Mouse (Mus musculus) left cerebral cortex, postnatal 36 days (tissue): ENCODE results near the gene Tmem52b. TPM values are rescaled to one million over a fixed set of nuclear protein-coding genes. Genes with fewer than 3 reads are reported as not detected.

Experiments used
- DNase-seq, 2 experiments: peaks; one replicate each; pipeline ENCODE4 v3.0.0; 2021 to 2022; ENCODE audit warnings: low spot score in 2 of 2, mixed read lengths in 1 of 2
- intact Hi-C: fragments of 180-260 bp; cut with DNase I; formaldehyde crosslinking; loops from one replicate; pipeline ENCODE4 v1.15.1; 2025
- total RNA-seq, 2 experiments: library from RNA; stranded (reverse); gene quantifications; 2 replicates each; pipeline ENCODE4 v1.2.3; 2021

The Tmem52b gene
- total RNA-seq, 2 experiments from 2014 or later, result not detected

DNA sequence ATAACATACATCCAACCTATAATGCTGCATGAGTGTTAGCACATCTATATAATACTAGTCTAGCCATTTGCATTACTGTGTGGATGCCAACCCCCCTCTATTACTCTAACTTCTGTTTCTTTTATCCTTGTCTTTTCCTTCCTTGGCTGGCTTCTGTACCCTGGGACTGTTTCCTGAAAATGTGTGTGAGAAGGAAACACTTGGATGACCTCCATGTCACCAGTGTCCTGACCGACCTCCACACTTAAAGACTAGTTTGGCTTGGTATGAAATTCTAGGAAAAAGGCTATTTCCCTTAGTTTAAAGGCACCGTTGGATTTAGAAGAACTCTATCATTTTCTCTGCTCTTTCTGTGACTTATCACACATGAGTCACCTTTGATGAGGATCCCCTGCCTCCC lies 15.1 kb downstream of the Tmem52b start:
- DNase-seq, result no peak
- intact Hi-C loops, result no loop called here

DNA sequence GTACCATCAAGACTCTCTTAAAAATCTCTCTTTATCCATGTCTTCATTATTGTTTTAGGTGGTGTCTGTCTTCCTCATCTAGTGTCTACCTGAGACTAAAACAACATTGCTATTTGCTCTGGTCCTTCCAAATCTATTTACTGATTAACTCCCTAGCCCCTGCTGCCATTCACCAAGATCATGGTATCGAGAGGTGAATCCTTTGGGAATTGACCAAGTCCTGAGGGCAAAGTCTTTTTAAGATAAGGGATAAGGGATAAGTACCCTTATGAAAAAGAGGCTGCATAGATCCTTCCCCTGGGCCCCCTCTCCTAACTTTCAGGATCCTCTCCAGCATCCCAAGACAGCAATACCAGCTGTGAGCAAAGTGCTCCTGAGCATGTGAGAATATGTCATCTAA lies 17.2 kb downstream of the Tmem52b start:
- intact Hi-C loops, result loop anchor here (5.0 to 10.0 kb wide), 2 partner anchors 687 to 765 kb away; no protein-coding TSS in a partner anchor
- DNase-seq, result no peak

DNA sequence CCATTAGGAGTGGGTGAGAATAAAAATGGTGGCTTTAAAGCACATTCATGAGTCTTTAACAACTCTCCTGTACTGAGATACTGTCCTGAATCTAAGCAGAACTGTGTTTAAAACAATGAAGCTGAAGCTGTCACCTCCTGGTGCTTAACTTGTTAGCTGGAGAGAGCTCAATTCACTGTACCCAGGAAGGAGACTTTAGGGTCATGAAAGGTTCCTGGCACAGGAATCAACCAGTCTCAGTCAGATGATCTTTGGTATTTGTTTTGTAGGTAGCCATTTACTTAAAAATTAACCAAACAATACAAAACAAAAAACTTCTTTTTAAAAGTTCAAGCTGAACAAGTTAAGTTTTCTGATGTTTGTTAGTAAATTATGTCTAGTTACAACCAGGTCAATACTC lies 17.9 kb downstream of the Tmem52b start:
- DNase-seq, result no peak
- intact Hi-C loops, result loop anchor here (5.0 to 10.0 kb wide), 2 partner anchors 688 to 765 kb away; no protein-coding TSS in a partner anchor

DNA sequence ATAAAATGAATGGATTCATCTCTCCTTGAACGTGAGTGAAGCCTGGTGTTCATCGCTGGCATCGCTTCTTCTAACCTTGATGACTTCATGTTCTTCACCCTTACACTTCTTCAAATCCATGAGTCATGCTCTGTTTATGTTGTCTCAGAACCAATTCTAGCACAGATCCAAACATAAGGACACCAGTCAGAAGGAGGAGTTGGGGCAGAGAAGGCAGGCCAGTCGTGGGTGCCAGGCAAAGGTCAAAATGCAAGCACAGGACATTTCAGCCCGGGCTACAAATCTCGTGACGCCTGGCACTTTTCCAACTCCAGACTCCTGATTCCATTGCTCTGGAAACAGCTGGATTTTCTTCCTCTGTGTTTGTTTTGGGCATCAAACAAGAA lies 20.2 kb downstream of the Tmem52b start:
- peak; percentile 47 to 50 for DNase-seq
- intact Hi-C loops, result loop anchor here (5.0 to 10.0 kb wide), 2 partner anchors 690 to 768 kb away; no protein-coding TSS in a partner anchor

- DNase-seq, result peak; percentile 86 to 87
- intact Hi-C loops, result loop anchor here (5.0 to 10.0 kb wide), 2 partner anchors 691 to 768 kb away; no protein-coding TSS in a partner anchor
These were observed 20.8 kb downstream of the Tmem52b start, which contains the start of gene Gabarapl1 for GRCm38 (mm10) chr6:129532942-129533860. Gabarapl1 (plus strand) TSS chr6:129533160.

GRCm38 (mm10) chr6:129534057-129534456 lies 21.7 kb downstream of the Tmem52b start:
- peak; percentile 17 to 27 for DNase-seq
- intact Hi-C loops, result loop anchor here (5.0 to 10.0 kb wide), 2 partner anchors 692 to 769 kb away; no protein-coding TSS in a partner anchor

GRCm38 (mm10) chr6:129534627-129535190 lies 22.4 kb downstream of the Tmem52b start:
- DNase-seq, result no peak
- intact Hi-C loops, result loop anchor here (5.0 to 10.0 kb wide), 2 partner anchors 692 to 770 kb away; no protein-coding TSS in a partner anchor

GRCm38 (mm10) chr6:129535723-129536122 lies 23.4 kb downstream of the Tmem52b start:
- no peak for DNase-seq
- intact Hi-C loops, result loop anchor here (10.0 kb wide), 1 partner anchor 771 kb away; no protein-coding TSS in a partner anchor

DNA sequence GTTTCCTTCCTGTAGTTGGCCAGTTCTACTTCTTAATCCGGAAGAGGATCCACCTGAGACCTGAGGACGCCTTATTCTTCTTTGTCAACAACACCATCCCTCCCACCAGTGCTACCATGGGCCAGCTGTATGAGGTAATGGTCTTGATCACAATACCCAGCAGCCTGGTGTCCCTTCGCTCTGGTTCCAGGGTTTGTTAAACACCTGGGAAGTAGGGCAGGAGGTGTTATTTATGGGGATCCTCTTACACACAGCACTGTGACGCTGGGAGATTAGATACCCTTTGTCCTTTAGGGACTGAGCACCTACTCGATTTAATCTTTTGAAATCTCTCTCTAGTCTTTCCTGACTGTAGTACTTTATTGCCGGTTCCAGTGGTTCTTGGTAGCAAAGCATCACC lies 26.2 kb downstream of the Tmem52b start:
- intact Hi-C loops, result loop anchor here (10.0 kb wide), 1 partner anchor 774 kb away; no protein-coding TSS in a partner anchor
- DNase-seq, result no peak

DNA sequence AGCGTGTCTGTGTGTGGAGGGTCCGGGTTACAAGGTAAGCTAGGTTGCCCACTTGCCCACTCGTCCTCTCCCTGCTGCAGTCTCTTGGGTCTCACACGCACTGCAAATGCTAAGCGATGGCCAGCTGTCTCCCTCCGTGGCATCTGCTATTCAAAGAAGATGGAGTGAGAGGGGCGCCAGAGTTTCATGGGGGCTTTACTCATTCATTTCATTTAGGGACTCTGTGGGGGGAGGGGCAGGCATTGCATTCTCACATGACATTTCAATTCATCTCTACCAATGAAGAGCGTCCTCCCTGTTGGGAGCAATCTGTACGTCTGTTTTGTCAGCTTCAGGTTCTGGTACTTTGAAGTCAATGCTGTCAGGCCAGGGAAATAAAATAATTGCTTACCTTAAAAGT lies 29.6 kb downstream of the Tmem52b start:
- peak in 1 of 2 experiments; percentile 10 for DNase-seq
- intact Hi-C loops, result no loop called here

DNA sequence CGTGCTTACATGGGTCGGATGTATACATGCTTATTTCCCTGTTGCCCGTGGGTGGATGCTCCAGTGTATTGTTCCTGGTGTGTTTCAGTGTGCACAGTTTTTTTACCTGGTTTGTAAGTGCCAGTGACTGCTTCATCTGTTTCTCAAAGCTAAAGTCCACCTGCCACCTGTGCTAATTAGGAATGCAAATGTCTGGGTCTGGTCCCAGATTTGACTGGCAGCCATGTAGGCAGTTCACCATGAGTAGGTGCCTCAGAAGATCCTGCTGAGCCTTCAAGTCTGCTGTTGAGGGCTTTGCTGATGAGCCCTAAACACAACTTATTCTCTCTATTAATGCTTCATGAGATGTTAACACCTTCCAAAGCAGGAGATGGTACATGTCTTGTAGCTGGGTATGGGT lies 30.2 kb downstream of the Tmem52b start:
- peak in 1 of 2 experiments; percentile 15 for DNase-seq
- intact Hi-C loops, result no loop called here

- intact Hi-C loops, result no loop called here
- peak; percentile 43 to 67 for DNase-seq
These were observed 31.6 kb downstream of the Tmem52b start for GRCm38 (mm10) chr6:129543709-129544606.

DNA sequence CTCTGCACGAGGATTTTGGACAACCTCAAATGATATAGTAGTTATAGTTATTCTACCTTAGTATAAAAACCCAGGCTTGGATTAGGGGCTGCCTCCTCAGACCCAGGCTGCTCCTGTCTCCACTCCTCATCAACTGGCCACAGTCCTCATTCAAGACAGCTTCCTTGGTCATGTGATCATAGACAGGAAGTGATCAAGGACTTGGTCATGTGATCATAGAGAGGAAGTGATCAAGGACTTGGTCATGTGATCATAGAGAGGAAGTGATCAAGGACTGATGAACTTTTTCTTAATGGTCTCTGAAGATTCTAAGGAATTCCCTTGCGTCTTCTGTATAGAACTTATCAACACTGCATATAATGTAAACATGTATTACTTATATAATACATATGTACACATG lies 34.9 kb downstream of the Tmem52b start:
- no peak for DNase-seq
- intact Hi-C loops, result no loop called here

DNA sequence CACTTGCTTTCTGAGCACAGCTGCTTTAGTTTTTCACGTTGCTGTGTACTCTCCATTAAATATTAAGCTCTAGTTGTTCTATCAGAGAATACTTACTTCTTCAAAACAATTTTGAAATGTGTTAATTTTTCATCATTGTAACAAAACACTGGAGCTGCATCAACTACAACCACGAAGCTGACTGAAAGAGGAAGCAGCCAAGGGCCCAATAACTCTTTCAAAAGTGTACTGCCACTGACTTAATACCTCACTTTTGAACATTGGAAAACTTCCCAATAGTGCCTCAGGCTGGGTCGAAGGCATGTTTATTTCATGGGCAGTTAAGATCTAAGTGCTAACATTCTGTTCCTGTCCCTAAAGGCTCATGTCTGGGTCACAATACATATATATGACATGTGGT lies 35.7 kb downstream of the Tmem52b start:
- DNase-seq, result no peak
- intact Hi-C loops, result no loop called here

- intact Hi-C loops, result loop anchor here (2.0 kb wide), 1 partner anchor 163 kb away; no protein-coding TSS in a partner anchor
- no peak for DNase-seq
These were observed 45.1 kb downstream of the Tmem52b start for GRCm38 (mm10) chr6:129557298-129558023.

DNA sequence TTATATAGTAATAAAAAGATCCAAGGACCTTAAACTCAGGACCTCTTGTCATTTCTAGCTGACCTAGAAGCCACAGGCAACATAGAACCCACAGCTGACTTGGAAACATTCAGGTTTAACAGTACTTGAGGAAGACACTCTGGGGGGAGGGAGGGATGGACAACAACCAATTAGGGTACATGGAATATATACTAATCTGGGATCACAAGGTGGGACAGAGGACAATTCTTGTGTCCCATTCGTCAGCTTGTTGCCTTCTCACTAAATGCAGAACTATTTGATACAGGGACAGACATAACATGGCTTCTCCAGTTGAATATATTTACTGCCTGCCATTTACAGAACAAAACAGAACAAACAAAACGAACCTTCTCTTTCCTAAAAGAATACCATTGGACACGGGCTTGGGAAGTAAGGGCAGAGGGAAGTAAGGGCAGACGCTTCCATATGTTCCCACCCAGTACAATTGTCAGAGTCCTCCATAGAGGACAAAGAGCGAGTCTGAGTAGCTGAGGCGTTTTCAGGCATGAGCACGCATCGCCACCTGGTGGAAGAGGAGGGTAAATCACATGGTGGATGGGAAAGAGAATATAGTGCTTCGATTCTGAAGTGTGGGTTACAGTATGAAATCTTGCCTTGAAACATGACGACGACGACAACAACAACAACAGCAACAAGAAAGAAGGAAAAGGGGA lies 46.7 kb downstream of the Tmem52b start:
- peak; percentile 50 to 69 for DNase-seq
- intact Hi-C loops, result loop anchor here (2.0 kb wide), 1 partner anchor 164 kb away; no protein-coding TSS in a partner anchor

DNA sequence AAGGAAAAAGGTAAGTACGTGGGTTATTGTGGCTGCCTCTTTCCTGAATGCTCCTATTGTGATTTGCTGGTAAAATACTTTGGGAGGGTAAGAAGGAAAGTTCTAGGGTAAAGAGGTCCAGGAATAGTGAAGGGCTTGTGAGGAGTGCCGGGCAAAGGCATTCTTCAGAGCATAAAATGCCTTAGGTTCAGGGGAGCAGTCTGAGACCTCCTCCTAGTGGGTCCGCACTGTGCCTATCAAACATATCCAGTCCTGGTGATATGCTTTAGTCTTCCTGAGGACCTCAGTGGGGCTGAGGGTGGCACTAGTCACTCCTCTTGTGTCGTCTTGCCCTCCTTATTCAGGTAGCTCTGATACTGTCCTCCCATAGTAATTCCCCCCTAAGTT lies 47.3 kb downstream of the Tmem52b start:
- intact Hi-C loops, result loop anchor here (2.0 kb wide), 1 partner anchor 165 kb away; no protein-coding TSS in a partner anchor

DNA sequence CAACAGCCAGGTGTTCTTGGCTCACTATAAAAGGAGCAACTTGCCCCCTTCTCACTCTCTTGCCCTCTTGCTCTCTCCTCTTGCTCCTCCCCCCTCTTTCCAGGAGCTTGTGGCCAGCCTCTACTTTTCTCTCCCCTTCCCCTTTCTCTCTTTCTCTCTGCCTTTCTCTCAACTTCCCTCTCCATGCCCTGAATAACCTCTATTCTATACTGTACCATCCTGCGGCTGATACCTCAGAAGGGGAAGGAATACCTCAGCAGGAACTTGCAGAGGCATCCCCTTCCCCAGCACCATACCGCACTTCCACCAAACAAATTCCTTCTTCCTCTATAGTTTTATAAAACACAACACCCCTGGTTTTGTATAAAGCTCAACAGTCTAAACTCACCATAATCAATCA lies 52.9 kb downstream of the Tmem52b start:
- DNase-seq, result no peak
- intact Hi-C loops, result no loop called here

More for the DNA sequence above, 47.3 kb downstream of the Tmem52b start:
- no peak for DNase-seq
